Mouse (Mus musculus): ENCODE data around the gene Ncs1. TPM values are rescaled to one million over a fixed set of nuclear protein-coding genes. Genes with fewer than 3 reads are reported as not detected.

The Ncs1 gene
- total and polyA plus RNA-seq, 3 experiments: 0.04 TPM; not detected in 2

DNA sequence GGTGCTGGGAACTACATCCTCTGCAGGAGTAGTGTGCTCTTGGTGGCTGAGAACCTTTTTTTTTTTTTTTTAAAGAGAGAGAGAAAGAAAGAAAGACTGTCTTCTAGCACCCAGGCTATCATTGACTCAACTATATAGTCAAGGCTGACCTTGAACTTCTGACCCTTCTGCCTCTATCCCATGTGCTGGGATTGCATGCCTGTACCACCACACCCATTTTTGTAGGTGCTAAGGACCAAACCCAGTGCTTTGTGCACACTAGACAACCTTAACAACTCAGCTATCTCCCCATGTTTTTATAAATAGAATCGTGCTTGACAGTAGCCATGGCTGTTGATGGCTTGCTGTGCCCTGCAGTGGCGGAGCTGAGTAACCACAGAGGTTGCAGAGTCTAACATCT lies 45.6 kb upstream of the Ncs1 start:
- H3K79me2 ChIP-seq (replicated peaks; ENCODE audit: control insufficient read depth, extremely low read depth, insufficient read depth, poor library complexity, severe bottlenecking): no peaks in the 10 kb centered on the region
- H3K36me3 ChIP-seq (replicated peaks in 1 of 2; ENCODE audit: control insufficient read depth in 1 of 2, insufficient read depth in 1 of 2, low read length in 1 of 2): peaks cover 48 to 88% of the 10 kb centered on the region in 2 experiments
- in situ Hi-C loops (cut with MboI; ENCODE audit: low pct_ligation_motif_present, low pct_unique_long_range_greater_than_20kb, low sequenced_read_pairs): no loop called here
- DNase-seq (ENCODE audit: extremely low read depth): no peak
- H3K27ac ChIP-seq (ENCODE audit: insufficient read depth, low read depth): no peak overlapping the region
- H3K9ac ChIP-seq (ENCODE audit: insufficient read depth, low read depth): no peak overlapping the region
- H3K9me3 ChIP-seq (replicated peaks; ENCODE audit: low read length): no peaks in the 10 kb centered on the region
- H3K27me3 ChIP-seq (replicated peaks): no peaks in the 10 kb centered on the region
- H3K4me1 ChIP-seq (ENCODE audit: control insufficient read depth in 1 of 2, insufficient read depth in 2 of 2): no peaks in the 10 kb centered on the region
- TF ChIP-seq MEF2A (IDR thresholded peaks at IDR 0.05; ENCODE audit: borderline replicate concordance, low read depth, low read length): no peak
- no peak for TF ChIP-seq NELFE (IDR thresholded peaks at IDR 0.05; ENCODE audit: low read depth, low read length)
- TF ChIP-seq UBTF (IDR thresholded peaks at IDR 0.05; ENCODE audit: low read depth, low read length): no peak
- TF ChIP-seq TCF12 (IDR thresholded peaks at IDR 0.05; ENCODE audit: low read depth, low read length): no peak
- TF ChIP-seq HCFC1 (IDR thresholded peaks at IDR 0.05; ENCODE audit: low read depth, low read length): no peak
- TF ChIP-seq ZC3H11A (IDR thresholded peaks at IDR 0.05; ENCODE audit: low read depth, low read length): no peak
- no peak for TF ChIP-seq RAD21 (IDR thresholded peaks at IDR 0.05; ENCODE audit: low read depth, low read length)
- no peak for TF ChIP-seq USF1 (IDR thresholded peaks at IDR 0.05; ENCODE audit: low read depth, low read length)
- no peak for TF ChIP-seq ZKSCAN1 (IDR thresholded peaks at IDR 0.05; ENCODE audit: borderline replicate concordance, low read depth, low read length)
- no peak for TF ChIP-seq CTCF (conservative IDR thresholded peaks at IDR 0.05 in 1 of 2, IDR thresholded peaks at IDR 0.05 in 1 of 2; ENCODE audit: low read depth in 2 of 2, low read length in 2 of 2)
- TF ChIP-seq MAX (IDR thresholded peaks at IDR 0.05; ENCODE audit: low read length): no peak
- TF ChIP-seq JUND (conservative IDR thresholded peaks at IDR 0.05; ENCODE audit: low read depth, low read length): no peak
- TF ChIP-seq SMC3 (IDR thresholded peaks at IDR 0.05; ENCODE audit: low read depth, low read length): no peak
- no peak for TF ChIP-seq ZMIZ1 (IDR thresholded peaks at IDR 0.05; ENCODE audit: low read depth, low read length)
- TF ChIP-seq MAFK (IDR thresholded peaks at IDR 0.05; ENCODE audit: insufficient replicate concordance, low read length): no peak
- TF ChIP-seq CHD1 (IDR thresholded peaks at IDR 0.05; ENCODE audit: low read depth, low read length): no peak
- no peak for TF ChIP-seq POLR2A (IDR thresholded peaks at IDR 0.05; ENCODE audit: low read depth, low read length)
- no peak for TF ChIP-seq TBP (conservative IDR thresholded peaks at IDR 0.05; ENCODE audit: low read depth, low read length)
- no peak overlapping the region for H3K4me2 ChIP-seq (ENCODE audit: insufficient read depth, low read depth, poor library complexity, severe bottlenecking)
- H3K4me3 ChIP-seq (replicated peaks in 1 of 3; ENCODE audit: low read depth in 2 of 3, low read length in 2 of 3, poor library complexity in 1 of 3): no peak overlapping the region
- dilution Hi-C loops (cut with MboI; ENCODE audit: extremely low pct_ligation_motif_present, extremely low pct_unique_long_range_greater_than_20kb, low sequenced_read_pairs): no loop called here

DNA sequence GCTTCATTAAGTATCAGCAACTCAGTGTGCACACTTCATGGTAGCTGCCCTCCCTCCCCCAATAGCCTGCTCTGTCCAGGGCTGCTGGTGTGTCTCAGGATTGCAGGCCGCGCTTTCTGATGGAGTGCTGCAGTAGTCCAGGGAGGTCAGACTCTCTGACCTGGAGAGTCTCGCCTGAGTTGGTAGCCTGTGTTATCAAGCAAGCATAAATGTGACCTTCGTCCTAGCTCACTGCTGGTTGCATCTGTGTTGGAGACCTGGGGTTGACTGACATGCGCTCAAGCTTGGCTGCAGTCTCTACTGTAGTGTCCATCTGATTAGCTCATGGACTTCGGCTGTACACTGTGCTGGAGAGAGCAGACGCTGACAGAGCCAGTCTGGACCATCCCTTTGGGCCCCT lies 43.8 kb upstream of the Ncs1 start:
- H3K4me1 ChIP-seq (ENCODE audit: control insufficient read depth in 1 of 2, insufficient read depth in 2 of 2): no peaks in the 10 kb centered on the region
- in situ Hi-C loops (cut with MboI; ENCODE audit: low pct_ligation_motif_present, low pct_unique_long_range_greater_than_20kb, low sequenced_read_pairs): no loop called here
- H3K27me3 ChIP-seq (replicated peaks): no peaks in the 10 kb centered on the region
- H3K4me3 ChIP-seq (replicated peaks in 1 of 3; ENCODE audit: low read depth in 2 of 3, low read length in 2 of 3, poor library complexity in 1 of 3): no peak overlapping the region
- H3K4me2 ChIP-seq (ENCODE audit: insufficient read depth, low read depth, poor library complexity, severe bottlenecking): no peak overlapping the region
- no peak overlapping the region for H3K9ac ChIP-seq (ENCODE audit: insufficient read depth, low read depth)
- DNase-seq (ENCODE audit: extremely low read depth): no peak
- H3K36me3 ChIP-seq (replicated peaks in 1 of 2; ENCODE audit: control insufficient read depth in 1 of 2, insufficient read depth in 1 of 2, low read length in 1 of 2): peaks cover 50 to 88% of the 10 kb centered on the region in 2 experiments
- H3K9me3 ChIP-seq (replicated peaks; ENCODE audit: low read length): no peaks in the 10 kb centered on the region
- dilution Hi-C loops (cut with MboI; ENCODE audit: extremely low pct_ligation_motif_present, extremely low pct_unique_long_range_greater_than_20kb, low sequenced_read_pairs): no loop called here
- H3K27ac ChIP-seq (ENCODE audit: insufficient read depth, low read depth): no peak overlapping the region
- TF ChIP-seq ETS1 (conservative IDR thresholded peaks at IDR 0.05; ENCODE audit: low read depth, low read length) (no peak), BHLHE40 (IDR thresholded peaks at IDR 0.05; ENCODE audit: low read depth, low read length) (no peak), ZMIZ1 (IDR thresholded peaks at IDR 0.05; ENCODE audit: low read depth, low read length) (no peak), MXI1 (IDR thresholded peaks at IDR 0.05; ENCODE audit: low read depth, low read length) (no peak), JUN (IDR thresholded peaks at IDR 0.05; ENCODE audit: insufficient read depth, low read depth, low read length) (no peak), EP300 (IDR thresholded peaks at IDR 0.05; ENCODE audit: low read length) (no peak), PAX5 (IDR thresholded peaks at IDR 0.05; ENCODE audit: low read length) (no peak), UBTF (IDR thresholded peaks at IDR 0.05; ENCODE audit: low read depth, low read length) (no peak), POLR2AphosphoS2 (IDR thresholded peaks at IDR 0.05; ENCODE audit: low read depth, low read length) (no peak), IRF4 (IDR thresholded peaks at IDR 0.05; ENCODE audit: low read depth, low read length) (no peak), GABPA (IDR thresholded peaks at IDR 0.05; ENCODE audit: insufficient replicate concordance, low read depth, low read length) (no peak), MYC (IDR thresholded peaks at IDR 0.05; ENCODE audit: low read depth, low read length) (no peak), JUND (conservative IDR thresholded peaks at IDR 0.05; ENCODE audit: low read depth, low read length) (no peak), CHD2 (IDR thresholded peaks at IDR 0.05; ENCODE audit: low read length) (no peak), NELFE (IDR thresholded peaks at IDR 0.05; ENCODE audit: low read depth, low read length) (no peak), E2F4 (IDR thresholded peaks at IDR 0.05; ENCODE audit: insufficient replicate concordance, low read depth, low read length) (no peak), POLR2A (IDR thresholded peaks at IDR 0.05; ENCODE audit: low read depth, low read length) (no peak), TCF12 (IDR thresholded peaks at IDR 0.05; ENCODE audit: low read depth, low read length) (no peak)
- H3K79me2 ChIP-seq (replicated peaks; ENCODE audit: control insufficient read depth, extremely low read depth, insufficient read depth, poor library complexity, severe bottlenecking): no peaks in the 10 kb centered on the region
